Mouse (Mus musculus): ENCODE results near the gene Fam234a. TPM values are rescaled to one million over a fixed set of nuclear protein-coding genes. Genes with fewer than 3 reads are reported as not detected.
A peak's percentile ranks its signal among the peaks of the same experiment; 100 is the strongest.
"Not testable (repeated sequence)": the region's sequence is repeated elsewhere in the genome, so short reads cannot be mapped to it uniquely, and the experiment has no call there.

Fam234a gene
- total and polyA plus RNA-seq, 2 experiments from 2014 or later: 55.6 to 55.7 TPM

DNA sequence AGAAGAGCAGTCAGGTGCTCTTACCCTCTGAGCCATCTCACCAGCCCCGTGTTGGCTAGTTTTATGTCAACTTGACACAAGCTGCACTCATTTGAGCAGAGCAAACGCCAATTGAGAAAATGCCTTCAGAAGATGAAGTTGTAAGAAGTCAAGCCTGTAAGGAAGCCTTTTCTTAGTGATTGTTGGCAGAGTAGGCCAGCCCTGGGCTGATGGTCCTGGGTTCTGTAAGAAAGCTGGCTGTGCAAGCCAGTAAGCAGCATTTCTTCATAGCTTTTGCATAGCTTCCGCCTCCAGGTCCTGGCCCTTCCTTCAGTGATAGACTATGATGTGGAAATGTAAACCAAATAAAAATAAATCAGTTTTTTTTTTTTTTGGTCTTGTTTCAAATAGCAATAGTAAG lies 28.5 kb upstream of the Fam234a start:
- TF ChIP-seq EP300 (IDR thresholded peaks at IDR 0.05; ENCODE audit: low read depth) (no peak), CTCF (IDR thresholded peaks at IDR 0.05; ENCODE audit: low read depth) (no peak)
- no peak for ATAC-seq (ENCODE audit: insufficient read depth, low read depth)

DNA sequence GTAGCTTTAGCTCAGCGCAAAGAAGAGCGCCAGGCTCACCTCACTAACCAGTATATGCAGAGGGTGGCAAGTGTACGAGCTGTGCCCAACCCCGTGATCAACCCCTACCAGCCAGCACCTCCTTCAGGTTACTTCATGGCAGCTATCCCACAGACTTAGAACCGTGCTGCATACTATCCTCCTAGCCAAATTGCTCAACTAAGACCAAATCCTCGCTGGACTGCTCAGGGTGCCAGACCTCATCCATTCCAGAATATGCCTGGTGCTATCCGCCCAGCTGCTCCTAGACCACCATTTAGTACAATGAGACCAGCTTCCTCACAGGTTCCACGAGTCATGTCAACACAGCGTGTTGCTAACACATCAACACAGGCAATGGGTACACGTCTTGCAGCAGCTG lies 25.5 kb upstream of the Fam234a start:
- H3K4me2 ChIP-seq (ENCODE audit: low read depth, low read length); H3K9ac ChIP-seq (replicated peaks; ENCODE audit: low read depth, low read length); H3K4me3 ChIP-seq (ENCODE audit: low read depth, low read length); ATAC-seq (ENCODE audit: insufficient read depth, low read depth); H3K27me3 ChIP-seq (ENCODE audit: control insufficient read depth, insufficient read depth, low read length); H3K4me1 ChIP-seq (ENCODE audit: control insufficient read depth, insufficient read depth); H3K9me3 ChIP-seq (replicated peaks; ENCODE audit: control insufficient read depth, low read length); DNase-seq (ENCODE audit: low spot score); H3K27ac ChIP-seq (ENCODE audit: low read depth): not testable (repeated sequence)
- 90% methylated on average over 8 of the region's 10 CpGs for WGBS
- peaks cover 75% of the 10 kb centered on the region for H3K36me3 ChIP-seq (replicated peaks; ENCODE audit: control insufficient read depth, insufficient read depth, low read length)

More for the DNA sequence above, 28.5 kb upstream of the Fam234a start:
- Histone ChIP-seq H3K4me2 (ENCODE audit: low read depth, low read length) (no peak overlapping the region), H3K4me3 (ENCODE audit: low read depth, low read length) (no peak overlapping the region), H3K9me3 (replicated peaks; ENCODE audit: control insufficient read depth, low read length) (no peaks in the 10 kb centered on the region), H3K9ac (replicated peaks; ENCODE audit: low read depth, low read length) (no peak overlapping the region), H3K4me1 (ENCODE audit: control insufficient read depth, insufficient read depth) (no peaks in the 10 kb centered on the region), H3K27me3 (ENCODE audit: control insufficient read depth, insufficient read depth, low read length) (no peaks in the 10 kb centered on the region), H3K27ac (ENCODE audit: low read depth) (no peak overlapping the region), H3K36me3 (replicated peaks; ENCODE audit: control insufficient read depth, insufficient read depth, low read length) (peaks cover 71% of the 10 kb centered on the region)
- DNase-seq (ENCODE audit: low spot score): no peak
- WGBS: 83% methylated on average over 3 of the region's 3 CpGs

DNA sequence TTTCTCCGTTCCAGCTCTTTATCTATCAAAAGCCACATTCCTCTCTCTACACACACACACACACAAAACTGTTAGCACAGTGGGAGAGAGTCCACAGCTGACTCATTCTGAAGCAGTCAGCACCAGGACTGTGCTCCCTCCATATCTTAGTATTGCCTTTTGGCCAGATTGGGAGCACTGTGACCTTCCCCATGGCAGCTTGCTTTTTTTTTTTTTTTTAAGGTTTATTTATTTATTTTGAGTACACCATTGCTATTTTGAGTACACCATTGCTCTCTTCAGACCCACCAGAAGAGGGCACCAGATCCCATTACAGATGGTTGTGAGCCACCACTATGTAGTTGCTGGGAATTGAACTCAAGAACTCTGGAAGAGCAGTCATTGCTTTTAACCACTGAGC lies 24.8 kb upstream of the Fam234a start:
- no peak overlapping the region for H3K4me2 ChIP-seq (ENCODE audit: low read depth, low read length)
- 21% methylated on average over 1 of the region's 1 CpGs for WGBS
- TF ChIP-seq CTCF (IDR thresholded peaks at IDR 0.05; ENCODE audit: low read depth): peak; percentile 50
- no peak for TF ChIP-seq EP300 (IDR thresholded peaks at IDR 0.05; ENCODE audit: low read depth)

DNA sequence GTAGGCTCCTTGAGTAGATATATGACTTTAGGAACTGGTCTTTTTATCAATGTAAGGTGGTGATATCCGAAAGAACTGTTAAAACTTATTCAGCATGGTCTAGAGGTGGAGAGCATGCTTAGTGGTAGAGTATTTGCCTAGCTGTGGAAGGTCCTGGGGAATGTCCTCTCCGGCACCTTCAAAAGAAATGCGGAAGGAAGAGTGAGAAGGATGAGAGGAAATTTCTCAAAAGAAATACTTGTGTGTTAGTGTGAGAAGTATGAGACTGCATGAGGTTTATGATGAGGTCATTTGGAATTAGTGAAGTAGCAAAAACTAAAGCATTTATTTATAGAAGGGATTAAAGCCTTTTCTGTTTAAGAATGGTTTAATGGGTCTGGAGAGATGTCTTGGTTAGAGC lies 18.3 kb upstream of the Fam234a start:
- Histone ChIP-seq H3K4me1 (ENCODE audit: control insufficient read depth, insufficient read depth) (no peaks in the 10 kb centered on the region), H3K9ac (replicated peaks; ENCODE audit: low read depth, low read length) (no peak overlapping the region), H3K4me2 (ENCODE audit: low read depth, low read length) (no peak overlapping the region), H3K4me3 (ENCODE audit: low read depth, low read length) (no peak overlapping the region), H3K27ac (ENCODE audit: low read depth) (no peak overlapping the region), H3K9me3 (replicated peaks; ENCODE audit: control insufficient read depth, low read length) (no peaks in the 10 kb centered on the region), H3K27me3 (ENCODE audit: control insufficient read depth, insufficient read depth, low read length) (no peaks in the 10 kb centered on the region), H3K36me3 (replicated peaks; ENCODE audit: control insufficient read depth, insufficient read depth, low read length) (peaks cover 85% of the 10 kb centered on the region)
- no peak for ATAC-seq (ENCODE audit: insufficient read depth, low read depth)
- DNase-seq (ENCODE audit: low spot score): no peak
- TF ChIP-seq EP300 (IDR thresholded peaks at IDR 0.05; ENCODE audit: low read depth): no peak
- TF ChIP-seq CTCF (IDR thresholded peaks at IDR 0.05; ENCODE audit: low read depth): no peak
- WGBS: 90% methylated on average over 3 of the region's 3 CpGs

More for the DNA sequence above, 24.8 kb upstream of the Fam234a start:
- Histone ChIP-seq H3K4me3 (ENCODE audit: low read depth, low read length) (no peak overlapping the region), H3K27me3 (ENCODE audit: control insufficient read depth, insufficient read depth, low read length) (no peaks in the 10 kb centered on the region), H3K27ac (ENCODE audit: low read depth) (no peak overlapping the region; the same call in 1 of the 2 replicates), H3K9ac (replicated peaks; ENCODE audit: low read depth, low read length) (no peak overlapping the region), H3K4me1 (ENCODE audit: control insufficient read depth, insufficient read depth) (no peaks in the 10 kb centered on the region), H3K9me3 (replicated peaks; ENCODE audit: control insufficient read depth, low read length) (no peaks in the 10 kb centered on the region), H3K36me3 (replicated peaks; ENCODE audit: control insufficient read depth, insufficient read depth, low read length) (peaks cover 79% of the 10 kb centered on the region)
- DNase-seq (ENCODE audit: low spot score): peak; percentile 32
- peak; percentile 62; the same call in 1 of the 2 replicates for ATAC-seq (ENCODE audit: insufficient read depth, low read depth)

DNA sequence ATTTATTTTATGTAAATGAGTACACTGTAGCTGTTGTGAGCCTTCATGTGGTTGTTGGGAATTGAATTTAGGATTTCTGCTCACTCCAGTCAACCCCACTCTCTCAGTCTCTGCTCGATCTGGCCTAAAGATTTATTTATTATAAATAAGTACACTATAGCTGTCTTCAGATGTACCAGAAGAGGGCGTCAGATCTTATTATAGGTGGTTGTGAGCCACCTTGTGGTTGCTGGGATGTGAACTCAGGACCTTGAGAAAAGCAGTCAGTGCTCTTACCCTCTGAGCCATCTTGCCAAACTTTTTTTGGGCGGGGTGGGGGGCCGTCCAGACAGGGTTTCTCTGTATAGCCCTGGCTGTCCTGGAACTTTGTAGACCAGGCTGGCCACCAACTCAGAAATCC lies 17.8 kb upstream of the Fam234a start:
- Histone ChIP-seq H3K4me2 (ENCODE audit: low read depth, low read length) (no peak overlapping the region), H3K4me3 (ENCODE audit: low read depth, low read length) (no peak overlapping the region), H3K4me1 (ENCODE audit: control insufficient read depth, insufficient read depth) (no peaks in the 10 kb centered on the region), H3K27me3 (ENCODE audit: control insufficient read depth, insufficient read depth, low read length) (no peaks in the 10 kb centered on the region), H3K36me3 (replicated peaks; ENCODE audit: control insufficient read depth, insufficient read depth, low read length) (peaks cover 85% of the 10 kb centered on the region), H3K9me3 (replicated peaks; ENCODE audit: control insufficient read depth, low read length) (no peaks in the 10 kb centered on the region), H3K9ac (replicated peaks; ENCODE audit: low read depth, low read length) (no peak overlapping the region), H3K27ac (ENCODE audit: low read depth) (no peak overlapping the region)
- TF ChIP-seq EP300 (IDR thresholded peaks at IDR 0.05; ENCODE audit: low read depth): no peak
- TF ChIP-seq CTCF (IDR thresholded peaks at IDR 0.05; ENCODE audit: low read depth): no peak
- WGBS: 88% methylated on average over 4 of the region's 4 CpGs
- DNase-seq (ENCODE audit: low spot score) (no peak), ATAC-seq (ENCODE audit: insufficient read depth, low read depth) (no peak)

DNA sequence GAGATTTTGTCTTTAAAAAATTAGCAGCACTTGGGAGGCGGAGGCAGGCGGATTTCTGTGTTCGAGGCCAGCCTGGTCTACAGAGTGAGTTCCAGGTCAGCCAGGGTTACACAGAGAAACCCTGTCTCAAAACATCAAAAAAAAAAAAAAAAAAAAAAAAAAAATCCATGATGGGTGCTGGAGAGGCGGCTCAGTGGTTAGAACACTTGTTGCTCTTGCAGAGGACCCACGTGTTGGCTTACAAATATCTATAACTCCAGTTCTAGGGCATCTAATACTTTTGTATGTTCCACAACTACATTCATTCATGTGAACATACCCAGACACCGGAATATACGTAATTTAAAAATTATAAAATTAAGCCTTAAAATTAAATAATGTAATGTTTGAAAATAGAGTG lies 11.3 kb upstream of the Fam234a start:
- H3K4me2 ChIP-seq (ENCODE audit: low read depth, low read length): no peak overlapping the region
- no peak for TF ChIP-seq EP300 (IDR thresholded peaks at IDR 0.05; ENCODE audit: low read depth)
- TF ChIP-seq CTCF (IDR thresholded peaks at IDR 0.05; ENCODE audit: low read depth): no peak
- H3K36me3 ChIP-seq (replicated peaks; ENCODE audit: control insufficient read depth, insufficient read depth, low read length): peaks cover 41% of the 10 kb centered on the region
- H3K4me3 ChIP-seq (ENCODE audit: low read depth, low read length): no peak overlapping the region
- no peak overlapping the region for H3K27ac ChIP-seq (ENCODE audit: low read depth)
- no peaks in the 10 kb centered on the region for H3K27me3 ChIP-seq (ENCODE audit: control insufficient read depth, insufficient read depth, low read length)
- H3K4me1 ChIP-seq (ENCODE audit: control insufficient read depth, insufficient read depth): peaks cover 12% of the 10 kb centered on the region
- WGBS: 91% methylated on average over 7 of the region's 7 CpGs
- no peak for DNase-seq (ENCODE audit: low spot score)
- ATAC-seq (ENCODE audit: insufficient read depth, low read depth): no peak
- no peaks in the 10 kb centered on the region for H3K9me3 ChIP-seq (replicated peaks; ENCODE audit: control insufficient read depth, low read length)
- H3K9ac ChIP-seq (replicated peaks; ENCODE audit: low read depth, low read length): no peak overlapping the region
